Mouse (Mus musculus): ENCODE data around the gene Acss2.

The Acss2 gene

DNA sequence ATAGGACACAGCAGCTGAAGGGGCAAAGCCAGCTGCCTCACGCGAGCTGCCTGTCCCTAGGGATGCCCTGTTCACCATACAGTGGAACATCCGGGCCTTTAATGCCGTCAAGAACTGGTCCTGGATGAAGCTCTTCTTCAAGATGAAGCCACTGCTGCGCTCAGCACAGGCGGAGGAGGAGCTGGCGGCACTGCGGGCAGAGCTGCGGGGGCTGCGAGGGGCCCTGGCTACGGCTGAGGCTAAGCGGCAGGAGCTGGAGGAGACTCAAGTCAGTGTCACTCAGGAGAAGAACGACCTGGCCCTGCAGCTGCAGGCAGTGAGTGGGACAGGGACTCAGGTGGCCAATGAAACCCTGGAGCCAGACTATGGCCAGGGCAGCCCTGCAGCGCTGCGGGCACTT is 108.5 kb downstream of the Acss2 start:
- no peak for DNase-seq (ENCODE audit: extremely low read depth, insufficient read length, low spot score)

DNA sequence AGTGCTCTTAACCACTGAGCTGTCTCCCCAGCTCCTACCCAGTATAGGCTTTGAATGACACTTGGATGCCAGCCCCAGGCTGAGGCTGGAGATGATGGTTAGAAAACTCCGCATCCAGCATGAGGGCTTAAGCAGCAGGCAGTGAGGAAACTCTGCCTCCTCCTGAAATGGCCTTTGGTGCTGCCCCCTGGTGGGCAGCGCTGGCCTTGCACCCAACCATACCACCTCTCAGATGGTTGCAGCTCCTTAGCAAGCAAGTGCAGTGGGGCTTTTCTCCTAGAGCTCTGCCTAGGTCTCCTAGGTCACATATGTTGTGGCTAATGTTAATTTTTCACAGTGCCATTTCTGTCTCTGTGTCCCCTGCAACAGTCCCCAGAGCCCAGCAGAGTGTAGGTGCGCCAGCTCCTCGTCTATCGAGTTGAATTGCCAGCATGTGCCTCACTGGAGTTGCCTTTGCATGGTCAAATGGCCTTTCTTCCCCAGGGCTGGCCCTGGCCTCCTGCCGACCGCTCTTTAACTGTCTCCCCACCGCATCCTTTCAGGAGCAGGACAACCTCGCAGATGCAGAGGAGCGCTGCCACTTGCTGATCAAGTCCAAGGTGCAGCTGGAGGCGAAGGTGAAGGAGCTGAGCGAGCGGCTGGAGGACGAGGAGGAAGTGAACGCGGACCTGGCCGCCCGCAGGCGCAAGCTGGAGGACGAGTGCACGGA is 109.4 kb downstream of the Acss2 start:
- no peak for DNase-seq (ENCODE audit: extremely low read depth, insufficient read length, low spot score)

DNA sequence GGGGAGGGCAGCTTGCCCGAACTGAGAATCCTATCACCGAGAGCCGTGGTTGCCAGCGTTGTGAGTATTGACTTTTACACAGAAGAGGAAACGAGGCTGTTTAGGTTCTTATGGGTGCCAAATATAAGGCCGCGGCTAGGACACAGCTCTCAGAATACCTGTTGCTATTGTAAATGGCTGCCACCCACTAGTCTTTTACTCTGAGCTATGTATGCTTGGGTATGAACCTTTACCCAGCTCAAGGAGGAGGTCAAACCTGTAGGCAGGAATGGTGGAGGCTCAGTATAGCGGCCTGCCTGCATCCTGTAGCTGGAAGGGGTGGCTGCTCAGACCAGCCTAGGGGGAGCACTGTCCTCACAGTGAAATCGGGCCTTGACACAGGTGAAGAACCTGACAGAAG is 110.4 kb downstream of the Acss2 start:
- no peak for DNase-seq (ENCODE audit: extremely low read depth, insufficient read length, low spot score)

DNA sequence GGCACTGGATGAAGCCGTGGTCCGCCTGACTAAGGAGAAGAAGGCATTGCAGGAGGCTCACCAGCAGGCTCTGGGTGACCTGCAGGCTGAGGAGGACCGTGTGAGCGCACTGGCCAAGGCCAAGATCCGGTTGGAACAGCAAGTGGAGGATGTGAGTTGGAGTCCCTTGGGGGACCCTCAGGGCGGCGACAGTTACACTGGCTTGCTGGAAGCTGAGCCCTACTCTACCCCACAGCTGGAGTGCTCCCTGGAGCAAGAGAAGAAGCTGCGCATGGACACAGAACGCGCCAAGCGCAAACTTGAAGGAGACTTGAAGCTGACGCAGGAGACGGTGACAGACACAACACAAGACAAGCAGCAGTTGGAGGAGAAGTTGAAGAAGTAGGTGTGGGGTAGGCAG is 110.8 kb downstream of the Acss2 start:
- DNase-seq (ENCODE audit: extremely low read depth, insufficient read length, low spot score), result no peak

DNA sequence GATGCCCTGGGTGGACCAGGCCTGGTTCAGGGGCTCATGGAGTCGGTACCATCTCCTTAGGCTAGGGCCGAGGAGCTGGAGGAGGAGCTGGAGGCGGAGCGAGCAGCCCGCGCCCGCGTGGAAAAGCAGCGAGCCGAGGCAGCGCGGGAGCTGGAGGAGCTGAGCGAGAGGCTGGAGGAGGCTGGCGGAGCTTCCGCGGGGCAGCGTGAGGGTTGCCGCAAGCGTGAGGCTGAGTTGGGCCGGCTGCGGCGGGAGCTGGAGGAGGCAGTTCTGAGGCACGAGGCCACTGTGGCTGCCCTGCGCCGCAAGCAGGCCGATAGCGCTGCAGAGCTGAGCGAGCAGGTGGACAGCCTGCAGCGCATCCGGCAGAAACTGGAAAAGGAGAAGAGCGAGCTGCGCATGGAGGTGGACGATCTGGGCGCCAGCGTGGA is 111.5 kb downstream of the Acss2 start:
- DNase-seq (ENCODE audit: extremely low read depth, insufficient read length, low spot score), result no peak

DNA sequence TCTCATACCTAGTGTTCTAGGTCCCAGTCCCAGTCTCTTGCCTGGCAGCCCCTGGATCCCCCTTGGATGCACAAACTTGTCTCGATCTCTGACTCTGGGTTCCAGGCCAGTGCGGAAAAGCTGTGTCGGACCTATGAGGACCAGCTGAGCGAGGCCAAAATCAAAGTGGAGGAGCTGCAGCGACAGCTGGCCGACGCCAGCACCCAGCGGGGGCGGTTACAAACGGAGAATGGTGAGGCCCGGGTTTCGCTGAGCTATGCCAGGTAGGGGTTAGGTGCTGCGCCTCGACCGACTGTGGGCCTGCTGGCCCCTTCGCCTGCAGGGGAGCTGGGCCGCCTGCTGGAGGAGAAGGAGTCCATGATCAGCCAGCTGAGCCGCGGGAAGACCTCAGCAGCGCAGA is 112.4 kb downstream of the Acss2 start:
- DNase-seq (ENCODE audit: extremely low read depth, insufficient read length, low spot score), result no peak

DNA sequence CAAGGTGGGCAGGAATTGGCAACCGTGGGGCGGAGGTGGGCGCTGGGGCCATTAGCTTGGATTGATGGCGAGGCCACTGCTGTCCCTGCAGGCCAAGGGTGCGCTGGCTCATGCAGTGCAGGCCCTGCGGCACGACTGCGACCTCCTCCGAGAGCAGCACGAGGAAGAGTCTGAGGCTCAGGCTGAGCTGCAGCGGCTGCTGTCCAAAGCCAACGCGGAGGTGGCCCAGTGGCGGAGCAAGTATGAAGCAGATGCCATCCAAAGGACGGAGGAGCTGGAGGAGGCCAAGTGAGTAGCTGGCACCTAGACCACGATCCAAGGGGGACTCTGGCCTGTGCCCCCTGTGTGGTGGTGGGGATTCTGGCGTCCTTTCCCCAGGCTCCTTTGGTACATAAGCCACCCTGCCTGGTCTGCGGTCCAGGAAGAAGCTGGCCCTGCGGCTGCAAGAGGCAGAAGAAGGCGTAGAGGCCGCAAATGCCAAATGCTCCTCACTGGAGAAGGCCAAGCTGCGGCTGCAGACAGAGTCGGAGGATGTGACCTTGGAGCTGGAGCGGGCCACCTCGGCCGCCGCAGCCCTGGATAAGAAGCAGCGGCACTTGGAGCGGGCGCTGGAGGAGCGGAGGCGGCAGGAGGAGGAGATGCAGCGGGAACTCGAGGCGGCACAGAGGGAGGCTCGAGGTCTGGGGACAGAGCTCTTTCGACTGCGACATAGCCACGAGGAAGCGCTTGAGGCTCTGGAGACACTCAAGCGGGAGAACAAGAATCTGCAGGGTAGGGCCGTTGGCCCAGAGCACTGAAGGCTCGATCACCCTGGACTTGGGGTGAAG is 113.1 kb downstream of the Acss2 start:
- DNase-seq (ENCODE audit: extremely low read depth, insufficient read length, low spot score), result no peak

DNA sequence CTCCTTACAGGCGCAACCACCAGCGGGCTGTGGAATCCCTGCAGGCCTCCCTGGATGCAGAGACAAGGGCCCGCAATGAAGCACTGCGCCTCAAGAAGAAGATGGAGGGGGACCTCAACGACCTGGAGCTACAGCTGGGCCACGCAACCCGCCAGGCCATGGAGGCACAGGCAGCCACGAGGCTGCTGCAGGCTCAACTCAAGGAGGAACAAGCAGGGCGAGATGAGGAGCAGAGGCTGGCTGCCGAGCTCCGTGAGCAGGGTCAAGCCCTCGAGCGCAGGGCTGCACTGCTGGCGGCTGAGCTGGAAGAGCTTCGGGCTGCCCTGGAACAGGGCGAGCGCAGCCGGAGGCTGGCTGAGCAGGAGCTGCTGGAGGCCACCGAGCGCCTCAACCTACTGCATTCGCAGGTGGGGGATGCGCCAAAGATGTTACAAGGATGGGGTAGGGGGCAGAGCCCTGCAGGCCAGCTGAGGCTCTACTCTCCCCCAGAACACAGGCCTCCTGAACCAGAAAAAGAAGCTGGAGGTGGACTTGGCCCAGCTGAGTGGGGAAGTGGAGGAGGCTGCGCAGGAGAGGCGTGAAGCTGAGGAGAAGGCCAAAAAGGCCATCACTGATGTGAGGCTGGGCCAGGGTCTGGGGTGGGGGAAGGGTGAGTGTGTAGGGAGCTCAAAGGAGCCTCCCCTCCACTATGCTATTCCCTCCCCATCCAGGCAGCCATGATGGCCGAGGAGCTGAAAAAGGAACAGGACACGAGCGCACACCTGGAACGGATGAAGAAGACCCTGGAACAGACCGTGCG is 114.6 kb downstream of the Acss2 start:
- no peak for DNase-seq (ENCODE audit: extremely low read depth, insufficient read length, low spot score)

DNA sequence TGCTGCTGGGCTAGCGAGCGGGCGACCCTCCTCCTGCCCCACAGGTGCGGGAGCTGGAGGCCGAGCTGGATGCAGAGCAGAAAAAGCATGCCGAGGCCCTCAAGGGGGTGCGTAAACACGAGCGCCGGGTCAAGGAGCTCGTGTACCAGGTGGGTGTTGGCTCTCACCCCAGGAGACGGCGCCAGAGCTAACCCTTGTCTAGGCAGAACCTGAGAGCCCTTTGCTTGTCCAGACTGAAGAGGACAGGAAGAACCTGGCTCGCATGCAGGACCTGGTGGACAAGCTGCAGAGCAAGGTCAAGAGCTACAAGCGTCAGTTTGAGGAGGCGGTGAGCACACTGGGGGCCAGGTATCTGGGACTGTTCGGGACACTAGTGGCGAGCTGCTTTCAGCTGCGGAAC is 115.4 kb downstream of the Acss2 start:
- no peak for DNase-seq (ENCODE audit: extremely low read depth, insufficient read length, low spot score)

DNA sequence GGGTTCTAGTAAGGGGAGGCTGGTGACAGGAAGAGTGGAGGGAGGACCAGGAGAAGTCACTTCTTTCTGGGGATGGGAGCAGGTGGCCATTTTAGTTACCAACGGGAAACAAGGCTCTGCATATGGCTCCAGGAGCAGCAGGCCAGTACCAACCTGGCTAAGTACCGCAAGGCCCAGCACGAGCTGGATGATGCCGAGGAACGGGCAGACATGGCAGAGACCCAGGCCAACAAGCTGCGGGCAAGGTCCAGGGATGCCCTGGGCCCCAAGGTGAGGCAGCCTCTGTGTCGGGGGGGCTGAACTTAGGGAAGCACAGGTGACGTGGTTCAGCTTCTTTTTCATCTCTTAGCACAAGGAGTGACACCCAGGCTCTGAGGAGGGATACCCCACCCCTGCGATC is 116.0 kb downstream of the Acss2 start:
- no peak for DNase-seq (ENCODE audit: extremely low read depth, insufficient read length, low spot score)

DNA sequence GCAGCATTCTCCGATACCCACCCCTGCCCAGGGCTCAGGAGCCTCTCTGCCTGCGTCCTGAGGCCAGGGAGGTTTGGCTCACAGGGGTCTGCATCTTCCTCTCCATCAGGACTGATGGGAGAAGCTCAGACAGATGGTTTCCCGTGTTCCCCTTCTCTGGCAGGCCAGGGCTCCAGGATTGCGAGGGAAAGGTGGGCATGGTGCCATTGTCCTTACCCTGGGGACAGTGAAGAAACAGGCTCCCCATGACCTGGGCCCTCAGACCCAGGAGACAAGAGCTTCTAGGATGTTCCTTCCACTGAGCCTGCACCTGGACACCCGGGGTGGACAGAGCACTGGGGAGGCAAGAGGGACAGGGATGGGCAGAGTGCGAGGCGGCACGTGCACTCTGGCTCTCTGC is 116.8 kb downstream of the Acss2 start:
- DNase-seq (ENCODE audit: extremely low read depth, insufficient read length, low spot score), result no peak
